Mouse (Mus musculus): ENCODE results near the gene Nqo1. TPM values are rescaled to one million over a fixed set of nuclear protein-coding genes. Genes with fewer than 3 reads are reported as not detected.

Gene Nqo1
- total RNA-seq, 2 experiments from 2014 or later = 4.3 to 4.4 TPM

Other genes starting within 250 kb of the Nqo1 start
- 10 to 100 TPM; 47.2 to 52.5 TPM for gene Nfat5, start 109.7 kb downstream of the Nqo1 start, total RNA-seq (2021)
- 10 to 100 TPM; 33.3 to 38.3 TPM for gene Nob1, start 21.8 kb upstream of the Nqo1 start, total RNA-seq (2021)
- 10 to 100 TPM; 37.1 to 38.8 TPM for gene Wwp2, start 33.2 kb upstream of the Nqo1 start, total RNA-seq (2021)
- 100 to 1,000 TPM; 107 TPM for gene Psmd7, start 185.3 kb upstream of the Nqo1 start, total RNA-seq (2021)

Measured in layer of hippocampus, postnatal 14 days (tissue).